Mouse (Mus musculus) MEL (cell line): ENCODE measurements at regions not wholly inside any gene's neighbourhood (a gene's known extent, or its start where the extent isn't known, plus 50 kb on each side); places are given as distances from the start of the nearest gene placed in this dataset.

Source experiments
- DNase-seq: peaks from one replicate; pipeline ENCODE4 v3.0.0; 2011; ENCODE audit warnings: low read depth, low spot score
- H3K27ac ChIP-seq: 2 replicates; pipeline ENCODE4 v1.5.1; 2012; ENCODE audit warnings: low read depth, mild to moderate bottlenecking, control low read depth, low read length, moderate library complexity; ENCODE audit not compliant: control insufficient read depth
- H3K27me3 ChIP-seq, 2 experiments: fragments of 150-350 bp in 1 of 2; sonication (generic) in 1 of 2; 2 replicates each; pipeline ENCODE4 v1.6.1; 2012; ENCODE audit warnings: low read length in 2 of 2, mild to moderate bottlenecking in 2 of 2, improper control_type of control experiment in 1 of 2, moderate library complexity in 1 of 2; ENCODE audit not compliant: insufficient read depth in 2 of 2, control insufficient read depth in 1 of 2
- H3K36me3 ChIP-seq, 2 experiments: 2 replicates each; pipeline ENCODE4 v1.6.1; 2012 to 2014; ENCODE audit warnings: low read length in 2 of 2, improper control_type of control experiment in 1 of 2, inconsistent platforms in 1 of 2, mild to moderate bottlenecking in 1 of 2; ENCODE audit not compliant: insufficient read depth in 2 of 2, control insufficient read depth in 1 of 2
- H3K4me1 ChIP-seq, 2 experiments: fragments of 150-350 bp in 1 of 2; sonication (generic) in 1 of 2; 2 replicates each; pipeline ENCODE4 v1.6.1; 2012; ENCODE audit warnings: low read length in 2 of 2, improper control_type of control experiment in 1 of 2, mild to moderate bottlenecking in 1 of 2; ENCODE audit not compliant: insufficient read depth in 2 of 2, control insufficient read depth in 1 of 2
- H3K4me3 ChIP-seq, 2 experiments: fragments of 150-350 bp in 1 of 2; sonication (generic) in 1 of 2; 2 replicates each; pipeline ENCODE4 v1.5.1; 2012; ENCODE audit warnings: low read depth in 2 of 2, low read length in 2 of 2, mild to moderate bottlenecking in 2 of 2, moderate library complexity in 2 of 2, control low read depth in 1 of 2, improper control_type of control experiment in 1 of 2; ENCODE audit not compliant: control insufficient read depth in 1 of 2, insufficient read depth in 1 of 2
- H3K79me2 ChIP-seq: 2 replicates; pipeline ENCODE4 v1.6.1; 2012; ENCODE audit warnings: mild to moderate bottlenecking, low read length, moderate library complexity; ENCODE audit not compliant: control insufficient read depth, poor library complexity, insufficient read depth
- H3K9ac ChIP-seq: 2 replicates; pipeline ENCODE4 v1.6.1; 2012; ENCODE audit warnings: low read depth, mild to moderate bottlenecking, control low read depth, low read length, moderate library complexity; ENCODE audit not compliant: control insufficient read depth, poor library complexity, severe bottlenecking
- H3K9me3 ChIP-seq: fragments of 150-350 bp; sonication (generic); replicated peaks from 2 replicates; pipeline ENCODE4 v1.6.1; 2012; ENCODE audit warnings: mild to moderate bottlenecking, low read length, improper control_type of control experiment, moderate library complexity; ENCODE audit not compliant: insufficient read depth
- BHLHE40 ChIP-seq: IDR thresholded peaks from 2 replicates; pipeline ENCODE4 v1.6.1; 2012; ENCODE audit warnings: low read depth, mild to moderate bottlenecking, inconsistent platforms, low read length, improper control_type of control experiment, borderline replicate concordance
- CHD1 ChIP-seq: IDR thresholded peaks from 2 replicates; pipeline ENCODE4 v1.6.1; 2012; ENCODE audit warnings: low read depth, mild to moderate bottlenecking, inconsistent platforms, low read length, improper control_type of control experiment
- CHD2 ChIP-seq: IDR thresholded peaks from 2 replicates; pipeline ENCODE4 v1.6.1; 2011; ENCODE audit warnings: low read length, improper control_type of control experiment
- CTCF ChIP-seq, 3 experiments: IDR thresholded peaks in 2 of 3; conservative IDR thresholded peaks in 1 of 3; 2 replicates each; pipeline ENCODE4 v1.5.1; 2011 to 2012; ENCODE audit warnings: low read length in 3 of 3, low read depth in 2 of 3, mild to moderate bottlenecking in 2 of 3, improper control_type of control experiment in 1 of 3, inconsistent platforms in 1 of 3, mixed read lengths in 1 of 3, moderate library complexity in 1 of 3; ENCODE audit not compliant: control insufficient read depth in 1 of 3, insufficient read depth in 1 of 3, poor library complexity in 1 of 3, severe bottlenecking in 1 of 3
- ELF1 ChIP-seq: IDR thresholded peaks from 2 replicates; pipeline ENCODE4 v1.6.1; 2014; ENCODE audit warnings: low read depth, mild to moderate bottlenecking, inconsistent platforms, low read length, improper control_type of control experiment, moderate library complexity
- JUND ChIP-seq: IDR thresholded peaks from 2 replicates; pipeline ENCODE4 v1.6.1; 2011; ENCODE audit warnings: low read depth, mild to moderate bottlenecking, improper control_type of control experiment, low read length
- MAFK ChIP-seq: IDR thresholded peaks from 2 replicates; pipeline ENCODE4 v1.6.1; 2011; ENCODE audit warnings: low read depth, mild to moderate bottlenecking, low read length, improper control_type of control experiment, borderline replicate concordance
- MAX ChIP-seq: IDR thresholded peaks from 2 replicates; pipeline ENCODE4 v1.6.1; 2011; ENCODE audit warnings: low read length, improper control_type of control experiment
- MAZ ChIP-seq: IDR thresholded peaks from 2 replicates; pipeline ENCODE4 v1.6.1; 2012; ENCODE audit warnings: low read depth, mild to moderate bottlenecking, inconsistent platforms, low read length, improper control_type of control experiment
- MXI1 ChIP-seq: IDR thresholded peaks from 2 replicates; pipeline ENCODE4 v1.6.1; 2011; ENCODE audit warnings: mild to moderate bottlenecking, low read depth, low read length, improper control_type of control experiment
- MYB ChIP-seq: IDR thresholded peaks from 2 replicates; pipeline ENCODE4 v1.6.1; 2011; ENCODE audit warnings: mild to moderate bottlenecking, low read depth, low read length, improper control_type of control experiment
- MYC ChIP-seq: IDR thresholded peaks from 2 replicates; pipeline ENCODE4 v1.6.1; 2011; ENCODE audit warnings: low read depth, mild to moderate bottlenecking, low read length, improper control_type of control experiment, moderate library complexity
- POLR2A ChIP-seq, 2 experiments: IDR thresholded peaks; 2 replicates each; pipeline ENCODE4 v1.6.1; 2011 to 2012; ENCODE audit warnings: low read length in 2 of 2, mild to moderate bottlenecking in 2 of 2, control low read depth in 1 of 2, improper control_type of control experiment in 1 of 2, low read depth in 1 of 2, moderate library complexity in 1 of 2; ENCODE audit not compliant: control insufficient read depth in 1 of 2, insufficient read depth in 1 of 2, poor library complexity in 1 of 2
- POLR2AphosphoS5 ChIP-seq: IDR thresholded peaks from 2 replicates; pipeline ENCODE4 v1.6.1; 2012; ENCODE audit warnings: low read depth, borderline replicate concordance, mild to moderate bottlenecking, inconsistent platforms, low read length, moderate library complexity, mixed read lengths
- RCOR1 ChIP-seq: IDR thresholded peaks from 2 replicates; pipeline ENCODE4 v1.6.1; 2012; ENCODE audit warnings: low read depth, mild to moderate bottlenecking, inconsistent platforms, low read length, improper control_type of control experiment
- SMC3 ChIP-seq: IDR thresholded peaks from 2 replicates; pipeline ENCODE4 v1.6.1; 2011; ENCODE audit warnings: low read depth, low read length, improper control_type of control experiment
- TAL1 ChIP-seq: IDR thresholded peaks from 2 replicates; pipeline ENCODE4 v1.6.1; 2012; ENCODE audit warnings: mild to moderate bottlenecking, inconsistent platforms, low read length, moderate library complexity, mixed read lengths
- TCF12 ChIP-seq: IDR thresholded peaks from 2 replicates; pipeline ENCODE4 v1.6.1; 2014; ENCODE audit warnings: low read depth, mild to moderate bottlenecking, inconsistent platforms, low read length, improper control_type of control experiment, moderate library complexity
- ZNF384 ChIP-seq: IDR thresholded peaks from 2 replicates; pipeline ENCODE4 v1.6.1; 2012; ENCODE audit warnings: low read depth, mild to moderate bottlenecking, inconsistent platforms, low read length, improper control_type of control experiment

- TF ChIP-seq TCF12 (no peak), JUND (no peak), POLR2AphosphoS5 (no peak), POLR2A (IDR thresholded peaks at IDR 0.05; ENCODE audit: control insufficient read depth in 1 of 2, insufficient read depth in 1 of 2, low read depth in 1 of 2, low read length in 2 of 2, poor library complexity in 1 of 2) (no peak), MYB (no peak), CHD1 (no peak), ZNF384 (no peak), ELF1 (no peak), MXI1 (no peak), BHLHE40 (no peak), CHD2 (no peak), TAL1 (no peak), MAZ (no peak), RCOR1 (no peak), MYC (no peak), MAX (no peak)
- DNase-seq: no peak
- no peaks in the 10 kb centered on the region; a peak in 1 of 4 replicates for H3K27me3 ChIP-seq
Observed at GRCm38 (mm10) chr1:193550761-193551160, 180.7 kb upstream of the Camk1g start.

GRCm38 (mm10) chr1:193547356-193547755 is 177.3 kb upstream of the Camk1g start:
- H3K4me3 ChIP-seq: no peak overlapping the region
- DNase-seq: no peak
- H3K27ac ChIP-seq: no peak overlapping the region
- H3K9ac ChIP-seq: no peak overlapping the region
- H3K9me3 ChIP-seq: no peaks in the 10 kb centered on the region
- no peak for TF ChIP-seq CTCF (IDR thresholded peaks at IDR 0.05 in 2 of 3, conservative IDR thresholded peaks at IDR 0.05 in 1 of 3; ENCODE audit: control insufficient read depth in 1 of 3, insufficient read depth in 1 of 3, low read depth in 2 of 3, low read length in 3 of 3, poor library complexity in 1 of 3, severe bottlenecking in 1 of 3)
- no peak for TF ChIP-seq ZNF384
- TF ChIP-seq MAFK: no peak
- TF ChIP-seq SMC3: no peak
- TF ChIP-seq MYC: no peak
- no peaks in the 10 kb centered on the region; a peak in 1 of 4 replicates for H3K27me3 ChIP-seq
- no peaks in the 10 kb centered on the region for H3K4me1 ChIP-seq
- H3K36me3 ChIP-seq: no peaks in the 10 kb centered on the region
- H3K79me2 ChIP-seq: no peaks in the 10 kb centered on the region

More at GRCm38 (mm10) chr1:193550761-193551160, 180.7 kb upstream of the Camk1g start:
- H3K27ac ChIP-seq: no peak overlapping the region
- no peaks in the 10 kb centered on the region for H3K4me1 ChIP-seq
- no peak overlapping the region for H3K4me3 ChIP-seq
- H3K9ac ChIP-seq: no peak overlapping the region
- H3K36me3 ChIP-seq: no peaks in the 10 kb centered on the region
- no peaks in the 10 kb centered on the region for H3K79me2 ChIP-seq
- H3K9me3 ChIP-seq: no peaks in the 10 kb centered on the region
